Mouse (Mus musculus) cerebellum, adult 2 months (tissue): ENCODE results near the gene Dgkh.

Source experiments
- CTCF ChIP-seq: fragments of 200-500 bp; IDR thresholded peaks from 2 replicates; pipeline ENCODE4 v1.5.1; 2011; ENCODE audit warnings: low read depth, mild to moderate bottlenecking, control low read depth, low read length, moderate library complexity, borderline replicate concordance; ENCODE audit not compliant: insufficient read depth
- POLR2A ChIP-seq: fragments of 200-500 bp; IDR thresholded peaks from 2 replicates; pipeline ENCODE4 v1.6.1; 2011; ENCODE audit warnings: low read length, control low read depth, borderline replicate concordance; ENCODE audit not compliant: insufficient read depth

DNA sequence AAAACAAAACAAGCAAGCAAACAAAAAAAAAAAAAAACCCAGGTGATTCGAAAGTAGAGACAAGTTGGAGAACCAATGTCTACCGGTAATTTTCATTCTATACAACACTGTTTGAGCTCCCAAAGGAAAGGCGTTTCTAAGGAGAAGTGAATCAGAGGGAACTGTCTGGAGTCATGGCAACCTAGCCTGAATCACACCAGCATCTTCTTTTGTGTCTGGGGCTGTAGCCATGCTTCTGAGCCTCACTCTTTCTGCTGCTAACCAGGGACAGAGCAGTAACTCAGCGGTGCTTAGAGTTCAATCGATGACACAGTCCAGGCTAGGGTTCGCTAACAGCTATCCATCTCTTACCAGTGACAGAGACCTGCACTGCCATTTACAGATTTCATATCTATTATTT lies 99.8 kb downstream of the Dgkh start:
- no peak for TF ChIP-seq CTCF
- TF ChIP-seq POLR2A, result no peak
